Mouse (Mus musculus) large intestine, adult 2 months (tissue): ENCODE data around the gene Sema5b. TPM values are rescaled to one million over a fixed set of nuclear protein-coding genes. Genes with fewer than 3 reads are reported as not detected.

Experiments
- DNase-seq: peaks from one replicate; pipeline ENCODE4 v3.0.0-alpha.2; 2012; ENCODE audit warnings: low read depth, low spot score
- WGBS: fragments of 180-500 bp; shearing (Covaris S2); methylation state at CpG from one replicate; pipeline ENCODE4 v1.1.7; 2018; 5-methylcytosine and 5-hydroxymethylcytosine counted together
- polyA plus RNA-seq: library from polyadenylated mRNA; depleted of rRNA; stranded (reverse); fragments of >200 nt; gene quantifications from 2 replicates; pipeline ENCODE4 v1.2.3, GENCODE M21; 2012; rRNA removed

Sema5b gene
- polyA plus RNA-seq, 1 experiment, result 0.19 TPM

GRCm38 (mm10) chr16:35686491-35686890 lies 145.5 kb downstream of the Sema5b start:
- WGBS, result 71% methylated on average over 7 of the region's 7 CpGs
- no peak for DNase-seq

GRCm38 (mm10) chr16:35691606-35692005 lies 150.7 kb downstream of the Sema5b start:
- DNase-seq, result no peak
- WGBS, result 87% methylated on average over 7 of the region's 7 CpGs

- DNase-seq, result no peak
- 91% methylated on average over 13 of the region's 13 CpGs for WGBS
Measured at GRCm38 (mm10) chr16:35694250-35694846, 153.4 kb downstream of the Sema5b start.

- DNase-seq, result no peak
Measured at GRCm38 (mm10) chr16:35696103-35696502, 155.2 kb downstream of the Sema5b start.

GRCm38 (mm10) chr16:35701823-35702222 lies 160.9 kb downstream of the Sema5b start:
- DNase-seq, result no peak
- 92% methylated on average over 11 of the region's 11 CpGs for WGBS

More at GRCm38 (mm10) chr16:35696103-35696502, 155.2 kb downstream of the Sema5b start:
- 90% methylated on average over 2 of the region's 2 CpGs for WGBS

- 76% methylated on average over 16 of the region's 16 CpGs for WGBS
- DNase-seq, result no peak
Measured at GRCm38 (mm10) chr16:35703763-35704679, 163.1 kb downstream of the Sema5b start.

- WGBS, result 85% methylated on average over 14 of the region's 14 CpGs
- DNase-seq, result no peak
Measured at GRCm38 (mm10) chr16:35704796-35705195, 163.9 kb downstream of the Sema5b start.

- no peak for DNase-seq
- 75% methylated on average over 5 of the region's 5 CpGs for WGBS
Measured at GRCm38 (mm10) chr16:35707004-35707403, 166.1 kb downstream of the Sema5b start.

GRCm38 (mm10) chr16:35711004-35711403 lies 170.1 kb downstream of the Sema5b start:
- no peak for DNase-seq
- 78% methylated on average over 7 of the region's 7 CpGs for WGBS

GRCm38 (mm10) chr16:35713606-35714005 lies 172.7 kb downstream of the Sema5b start:
- no peak for DNase-seq
- WGBS, result 52% methylated on average over 7 of the region's 7 CpGs

Other genes with a start within 250 kb of the Sema5b start
- gene Sec22a, start 177.2 kb upstream of the Sema5b start, polyA plus RNA-seq, result 25.7 and 26.1 TPM in 2 replicates
- gene Pdia5, start 50.3 kb upstream of the Sema5b start, polyA plus RNA-seq, result 18.6 and 24.4 TPM in 2 replicates
- gene Dirc2, start 228.2 kb downstream of the Sema5b start, polyA plus RNA-seq, result 32.3 and 38.1 TPM in 2 replicates
- 4.7 and 6.0 TPM in 2 replicates for gene Hspbap1, start 229.2 kb downstream of the Sema5b start, polyA plus RNA-seq